Mouse (Mus musculus) forebrain, embryonic 11.5 days (tissue): ENCODE measurements around the gene Serbp1. TPM values are rescaled to one million over a fixed set of nuclear protein-coding genes. Genes with fewer than 3 reads are reported as not detected.

ENCODE experiments used
- ATAC-seq: fragments of 200-750 bp; cut with Nextera tagmentation; replicated peaks from 2 replicates; pipeline ENCODE4 v1.8.0; 2017; ENCODE audit warnings: moderate TSS enrichment; ENCODE audit not compliant: low FRiP score
- DNase-seq: peaks from one replicate; pipeline ENCODE4 v3.0.0-alpha.2; 2017; ENCODE audit warnings: low spot score
- H3K27ac ChIP-seq: fragments of 300-500 bp; sonication (generic); 2 replicates; pipeline ENCODE4 v1.5.1; 2014; ENCODE audit warnings: low read depth, low read length
- H3K27me3 ChIP-seq: fragments of 300-500 bp; sonication (generic); 2 replicates; pipeline ENCODE4 v1.6.1; 2014; ENCODE audit warnings: mild to moderate bottlenecking, low read length, mixed read lengths; ENCODE audit not compliant: control insufficient read depth, insufficient read depth
- H3K36me3 ChIP-seq: fragments of 300-500 bp; sonication (generic); 2 replicates; pipeline ENCODE4 v1.6.1; 2014; ENCODE audit warnings: mild to moderate bottlenecking, low read length, moderate library complexity, mixed read lengths; ENCODE audit not compliant: control insufficient read depth, insufficient read depth
- H3K4me1 ChIP-seq: fragments of 300-500 bp; sonication (generic); replicated peaks from 2 replicates; pipeline ENCODE4 v1.6.1; 2014; ENCODE audit warnings: low read length, mixed read lengths; ENCODE audit not compliant: control insufficient read depth, insufficient read depth
- H3K4me2 ChIP-seq: fragments of 300-500 bp; sonication (generic); 2 replicates; pipeline ENCODE4 v1.6.1; 2014; ENCODE audit warnings: low read depth, mild to moderate bottlenecking, low read length, moderate library complexity, mixed read lengths; ENCODE audit not compliant: severe bottlenecking
- H3K4me3 ChIP-seq: fragments of 300-500 bp; sonication (generic); 2 replicates; pipeline ENCODE4 v1.5.1; 2014; ENCODE audit warnings: low read depth, low read length
- H3K9ac ChIP-seq: fragments of 300-500 bp; sonication (generic); 2 replicates; pipeline ENCODE4 v1.6.1; 2014; ENCODE audit warnings: low read length
- H3K9me3 ChIP-seq: fragments of 300-500 bp; sonication (generic); 2 replicates; pipeline ENCODE4 v1.6.1; 2016; ENCODE audit warnings: low read length, mixed read lengths; ENCODE audit not compliant: control insufficient read depth
- WGBS: fragments of 180-500 bp; shearing (Covaris S2); extraction: QIAGEN DNeasy Blood & Tissue Kit; methylation state at CpG from one replicate; pipeline ENCODE4 v1.1.7; 2014; 5-methylcytosine and 5-hydroxymethylcytosine counted together
- polyA plus RNA-seq: library from polyadenylated mRNA; unstranded; fragments of >200 nt; fragmentation: Nextera tagmentation; extraction: Ambion mirVana; gene quantifications from 2 replicates; pipeline ENCODE4 v1.2.1, GENCODE M21; 2014

Gene Serbp1
- polyA plus RNA-seq, 1 experiment from 2014 or later, result 601 TPM

GRCm38 (mm10) chr6:67300710-67301163 lies 62.8 kb downstream of the Serbp1 start:
- WGBS, result 66% methylated on average over 6 of the region's 6 CpGs
- H3K27ac ChIP-seq, result no peak overlapping the region
- no peaks in the 10 kb centered on the region for H3K36me3 ChIP-seq
- no peaks in the 10 kb centered on the region for H3K27me3 ChIP-seq
- DNase-seq, result no peak
- H3K9ac ChIP-seq, result no peak overlapping the region
- H3K4me3 ChIP-seq, result no peak overlapping the region
- no peaks in the 10 kb centered on the region for H3K4me1 ChIP-seq
- H3K4me2 ChIP-seq, result no peak overlapping the region
- H3K9me3 ChIP-seq, result no peaks in the 10 kb centered on the region
- ATAC-seq, result no peak

- no peak overlapping the region for H3K9ac ChIP-seq
- WGBS, result 92% methylated on average over 3 of the region's 3 CpGs
- DNase-seq, result no peak
- H3K36me3 ChIP-seq, result no peaks in the 10 kb centered on the region
- H3K4me2 ChIP-seq, result no peak overlapping the region
- H3K4me3 ChIP-seq, result no peak overlapping the region
- no peak overlapping the region for H3K27ac ChIP-seq
- no peaks in the 10 kb centered on the region for H3K27me3 ChIP-seq
- H3K4me1 ChIP-seq, result no peaks in the 10 kb centered on the region
- no peaks in the 10 kb centered on the region for H3K9me3 ChIP-seq
- ATAC-seq, result no peak
These were observed 63.3 kb downstream of the Serbp1 start for GRCm38 (mm10) chr6:67301230-67301629.

- WGBS, result 85% methylated on average over 4 of the region's 4 CpGs
- ATAC-seq (no peak), DNase-seq (no peak)
- H3K4me1 ChIP-seq, result no peaks in the 10 kb centered on the region
- no peaks in the 10 kb centered on the region for H3K36me3 ChIP-seq
- no peak overlapping the region for H3K4me3 ChIP-seq
- no peak overlapping the region for H3K9ac ChIP-seq
- no peak overlapping the region for H3K4me2 ChIP-seq
- no peaks in the 10 kb centered on the region for H3K9me3 ChIP-seq
- H3K27me3 ChIP-seq, result no peaks in the 10 kb centered on the region
- H3K27ac ChIP-seq, result no peak overlapping the region
These were observed 64.5 kb downstream of the Serbp1 start for GRCm38 (mm10) chr6:67302471-67302870.

GRCm38 (mm10) chr6:67303210-67303609 lies 65.2 kb downstream of the Serbp1 start:
- Histone ChIP-seq H3K27me3 (no peaks in the 10 kb centered on the region), H3K4me1 (no peaks in the 10 kb centered on the region), H3K36me3 (no peaks in the 10 kb centered on the region), H3K9ac (no peak overlapping the region), H3K9me3 (no peaks in the 10 kb centered on the region), H3K27ac (no peak overlapping the region), H3K4me3 (no peak overlapping the region), H3K4me2 (no peak overlapping the region)
- no peak for DNase-seq
- no peak for ATAC-seq
- WGBS, result 89% methylated on average over 10 of the region's 10 CpGs

- WGBS, result 92% methylated on average over 3 of the region's 3 CpGs
- Histone ChIP-seq H3K27ac (no peak overlapping the region), H3K27me3 (no peaks in the 10 kb centered on the region), H3K4me2 (no peak overlapping the region), H3K9me3 (no peaks in the 10 kb centered on the region), H3K36me3 (no peaks in the 10 kb centered on the region), H3K4me1 (no peaks in the 10 kb centered on the region), H3K4me3 (no peak overlapping the region), H3K9ac (no peak overlapping the region)
- ATAC-seq, result no peak
- DNase-seq, result no peak
These were observed 71.0 kb downstream of the Serbp1 start for GRCm38 (mm10) chr6:67308994-67309393.

GRCm38 (mm10) chr6:67309752-67310151 lies 71.8 kb downstream of the Serbp1 start:
- Histone ChIP-seq H3K4me1 (no peaks in the 10 kb centered on the region), H3K27ac (no peak overlapping the region), H3K9ac (no peak overlapping the region), H3K4me3 (no peak overlapping the region), H3K36me3 (no peaks in the 10 kb centered on the region), H3K9me3 (no peaks in the 10 kb centered on the region), H3K4me2 (no peak overlapping the region), H3K27me3 (no peaks in the 10 kb centered on the region)
- WGBS, result 84% methylated on average over 3 of the region's 3 CpGs
- ATAC-seq (no peak), DNase-seq (no peak)

- WGBS, result 81% methylated on average over 1 of the region's 1 CpGs
- ATAC-seq (no peak), DNase-seq (no peak)
- Histone ChIP-seq H3K27me3 (no peaks in the 10 kb centered on the region), H3K9me3 (no peaks in the 10 kb centered on the region), H3K36me3 (no peaks in the 10 kb centered on the region), H3K27ac (no peak overlapping the region), H3K4me1 (no peaks in the 10 kb centered on the region), H3K9ac (no peak overlapping the region), H3K4me3 (no peak overlapping the region), H3K4me2 (no peak overlapping the region)
These were observed 76.7 kb downstream of the Serbp1 start for GRCm38 (mm10) chr6:67314697-67315096.

- no peak overlapping the region for H3K4me2 ChIP-seq
- no peak overlapping the region for H3K4me3 ChIP-seq
- no peak overlapping the region for H3K9ac ChIP-seq
- 87% methylated on average over 5 of the region's 5 CpGs for WGBS
- no peaks in the 10 kb centered on the region for H3K9me3 ChIP-seq
- H3K36me3 ChIP-seq, result no peaks in the 10 kb centered on the region
- DNase-seq, result no peak
- H3K27me3 ChIP-seq, result no peaks in the 10 kb centered on the region
- H3K27ac ChIP-seq, result no peak overlapping the region
- ATAC-seq, result no peak
- H3K4me1 ChIP-seq, result no peaks in the 10 kb centered on the region
These were observed 79.1 kb downstream of the Serbp1 start for GRCm38 (mm10) chr6:67317068-67317467.

GRCm38 (mm10) chr6:67317827-67318338 lies 79.9 kb downstream of the Serbp1 start:
- H3K36me3 ChIP-seq, result no peaks in the 10 kb centered on the region
- no peak for DNase-seq
- no peak overlapping the region for H3K4me2 ChIP-seq
- H3K9me3 ChIP-seq, result no peaks in the 10 kb centered on the region
- no peak overlapping the region for H3K27ac ChIP-seq
- no peak for ATAC-seq
- no peak overlapping the region for H3K9ac ChIP-seq
- 82% methylated on average over 8 of the region's 8 CpGs for WGBS
- no peak overlapping the region for H3K4me3 ChIP-seq
- no peaks in the 10 kb centered on the region for H3K27me3 ChIP-seq
- H3K4me1 ChIP-seq, result no peaks in the 10 kb centered on the region
